Mouse (Mus musculus) neutrophil, adult 5-6 weeks (primary cell): ENCODE measurements around the gene Gpr1. TPM values are rescaled to one million over a fixed set of nuclear protein-coding genes. Genes with fewer than 3 reads are reported as not detected.

ENCODE experiments used
- ATAC-seq: fragments of 151-379, 151-347 bp; 2 replicates; pipeline ENCODE4 v1.8.0; 2017; ENCODE audit warnings: mild to moderate bottlenecking, moderate TSS enrichment; ENCODE audit not compliant: insufficient number of reproducible peaks, poor library complexity, low FRiP score, severe bottlenecking; ENCODE audit errors: extremely low read depth
- total RNA-seq: library from RNA; stranded (forward); fragments of 200-1000 nt; gene quantifications from 2 replicates; pipeline ENCODE4 v1.2.3, GENCODE M21; 2017

Gene Gpr1
- not detected in 2 replicates for total RNA-seq

DNA sequence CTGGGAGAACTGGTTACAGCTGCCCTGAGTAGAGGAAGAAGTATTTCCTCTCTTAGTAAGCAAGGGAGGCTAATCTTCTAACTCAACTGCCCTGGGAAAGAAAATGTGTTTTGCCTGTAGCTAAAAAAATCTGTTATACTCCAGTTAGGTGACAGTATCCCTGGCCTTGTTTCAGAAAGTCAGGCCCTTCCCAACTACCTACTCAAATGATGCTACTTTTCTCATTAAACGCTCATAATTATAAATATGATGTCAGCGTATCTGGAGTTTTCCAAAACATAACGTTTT lies at the start of gene Gpr1:
Gpr1 (minus strand) TSS at position 273 of the 288 bp plus-strand sequence.
- ATAC-seq = no peak

DNA sequence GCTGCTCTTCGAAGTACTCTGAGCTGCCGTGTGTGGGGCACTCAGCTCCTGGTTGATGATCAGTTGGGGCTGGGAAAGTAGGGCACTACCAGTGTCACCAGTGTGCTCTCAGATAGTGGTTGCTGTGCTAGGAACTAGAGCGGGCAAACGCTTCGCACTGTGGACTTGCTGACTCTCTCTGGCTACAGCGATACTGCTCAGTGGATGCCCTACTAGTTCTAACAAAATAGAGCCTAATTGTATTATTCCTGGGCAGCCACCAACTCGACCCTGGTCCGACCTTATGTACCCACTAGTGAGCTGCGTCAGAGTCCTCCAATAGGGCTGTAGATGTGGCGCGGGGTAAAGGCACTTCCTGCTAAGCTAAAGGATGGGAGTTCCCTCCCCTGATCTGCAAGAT lies 49.3 kb upstream of the Gpr1 start:
- ATAC-seq = no peak

DNA sequence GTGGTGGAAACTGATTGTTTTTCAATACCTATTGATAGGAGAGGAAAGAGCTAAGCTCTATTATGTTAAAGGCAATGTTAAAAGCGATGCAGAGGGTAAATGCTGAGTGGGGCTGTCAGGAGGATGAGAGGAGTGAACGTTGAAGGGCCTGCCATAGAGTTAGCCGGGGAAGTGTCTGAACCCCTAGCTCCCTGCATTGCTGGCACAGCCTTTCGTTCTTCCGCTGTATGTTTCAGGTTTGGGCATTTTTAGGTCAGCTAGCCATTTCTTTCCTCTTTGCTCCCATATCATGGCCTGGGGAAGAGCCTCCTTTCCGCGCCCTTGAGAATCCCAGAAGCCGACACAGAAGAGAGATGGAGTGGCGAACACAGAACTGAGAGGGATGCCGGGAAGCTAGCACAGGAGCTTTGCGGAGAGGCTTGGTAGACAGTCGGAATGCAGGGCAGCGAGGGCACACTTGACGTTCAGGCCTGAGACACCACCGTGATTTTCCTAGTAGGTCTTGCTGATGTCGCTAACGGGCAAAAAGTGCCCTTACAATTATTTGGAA lies 46.8 kb upstream of the Gpr1 start:
- no peak for ATAC-seq

DNA sequence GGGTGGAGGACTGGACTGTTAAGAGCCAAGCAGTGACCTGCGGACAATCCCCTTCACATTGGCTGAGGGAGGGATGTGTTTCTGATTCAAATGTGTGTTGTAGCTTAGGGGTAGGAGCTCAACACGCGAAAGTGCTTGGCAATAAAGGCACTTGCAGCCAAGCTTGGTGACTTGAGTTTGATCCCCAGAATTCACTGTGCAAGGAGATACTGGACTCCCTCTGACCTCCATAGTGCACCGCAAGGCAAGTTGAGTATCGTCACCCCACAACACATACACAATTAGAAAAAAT lies 46.3 kb upstream of the Gpr1 start:
- no peak for ATAC-seq

DNA sequence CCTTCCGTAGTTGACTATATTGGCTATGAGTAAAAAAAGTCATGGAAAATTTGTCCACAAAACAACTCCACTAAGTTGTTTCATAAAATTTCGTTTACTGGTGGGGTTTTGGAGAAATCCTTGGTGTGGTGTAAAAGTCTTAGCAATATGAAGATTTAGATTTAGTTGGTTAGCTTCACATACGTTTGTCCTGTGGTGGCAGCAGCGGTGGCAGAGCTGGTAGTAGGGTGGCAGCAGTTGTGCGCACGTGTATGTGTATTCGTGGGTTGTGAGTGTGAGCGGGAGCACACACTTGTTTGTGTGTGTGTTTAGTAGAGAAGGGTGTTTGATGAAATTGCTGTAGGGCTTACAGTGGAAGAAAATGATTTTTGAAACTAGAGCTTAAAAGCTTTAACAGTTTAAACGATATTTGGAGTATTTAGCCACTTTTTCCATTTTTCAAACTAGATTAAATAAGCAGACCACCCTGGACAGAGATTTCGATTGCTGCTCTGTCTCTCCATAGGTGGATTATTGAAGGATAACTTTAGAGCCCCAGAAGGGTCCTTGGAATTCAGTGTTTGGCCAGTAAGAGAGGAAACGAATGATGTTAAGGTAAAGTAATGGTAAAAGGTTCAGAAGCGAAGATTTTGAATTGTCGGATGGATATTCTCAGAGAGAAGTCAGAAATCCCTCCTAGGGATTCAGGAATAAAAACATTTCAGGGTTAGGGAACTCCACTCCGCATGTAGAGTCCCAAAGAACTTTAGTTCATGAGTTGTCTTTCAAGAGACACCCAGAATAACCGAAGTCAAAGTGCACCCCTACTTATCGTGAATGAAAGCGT lies 45.8 kb upstream of the Gpr1 start:
- no peak for ATAC-seq

DNA sequence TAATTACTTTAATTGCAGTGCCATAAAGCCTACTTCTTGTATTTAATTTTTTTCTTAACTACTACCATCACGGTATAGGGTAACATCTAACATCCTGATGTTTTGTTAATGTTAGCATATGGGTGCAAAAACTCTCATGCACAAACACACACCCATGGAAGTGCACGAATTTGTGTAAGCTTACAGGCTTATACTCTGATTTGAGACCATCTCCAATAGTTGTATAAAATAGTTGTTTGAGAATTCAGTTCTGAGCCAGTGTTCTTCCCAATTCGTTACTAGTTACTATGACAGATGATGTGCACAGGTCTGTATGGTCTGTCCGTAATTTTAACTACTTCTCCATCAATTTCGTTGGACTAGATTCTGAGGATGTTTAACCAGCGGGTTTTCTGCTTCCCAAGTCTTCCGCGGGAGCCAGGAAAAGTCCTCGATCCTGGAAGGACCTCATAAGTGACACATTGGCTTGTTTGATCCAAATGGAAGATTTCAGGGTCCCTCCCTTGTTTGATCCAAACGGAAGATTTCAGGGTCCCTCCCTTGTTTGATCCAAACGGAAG lies 45.0 kb upstream of the Gpr1 start:
- no peak for ATAC-seq

DNA sequence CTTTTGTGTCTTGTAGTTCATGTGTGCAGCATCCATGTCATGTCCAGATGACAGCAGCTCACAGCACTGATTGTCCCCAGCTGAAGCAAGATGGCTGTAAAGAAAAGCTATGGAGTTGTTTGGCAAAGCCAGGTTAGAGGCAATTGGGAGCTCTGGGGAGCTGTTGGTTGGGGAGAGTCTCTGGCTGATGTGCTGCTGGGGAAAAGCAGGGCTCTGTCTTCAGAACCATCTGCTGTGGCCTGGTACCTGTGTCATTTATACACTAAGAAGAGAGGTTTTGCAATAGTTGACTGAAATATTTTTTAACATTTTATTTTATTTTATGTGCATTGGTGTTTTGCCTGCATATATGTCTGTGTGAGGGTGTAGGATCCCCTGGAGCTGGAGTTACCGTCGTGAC lies 44.2 kb upstream of the Gpr1 start:
- no peak for ATAC-seq

DNA sequence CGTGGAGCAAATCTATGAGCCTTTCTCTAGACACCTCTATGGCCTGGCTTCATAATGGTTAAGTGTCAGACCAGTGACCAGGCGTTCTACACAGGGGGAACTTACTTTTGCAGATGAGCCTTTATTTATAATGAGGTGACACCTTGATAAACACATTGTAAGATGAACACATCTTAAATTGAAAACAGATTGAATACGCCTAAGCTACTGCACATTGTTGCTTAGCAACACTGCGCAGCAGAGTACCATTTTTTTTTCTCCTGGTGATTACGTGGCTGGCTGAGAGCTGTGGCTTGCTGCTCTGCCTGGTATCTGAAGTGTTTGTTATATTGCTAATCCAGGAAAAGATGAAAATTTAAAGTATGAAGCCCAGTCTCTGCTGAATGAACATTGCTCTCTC lies 41.7 kb upstream of the Gpr1 start:
- no peak for ATAC-seq

DNA sequence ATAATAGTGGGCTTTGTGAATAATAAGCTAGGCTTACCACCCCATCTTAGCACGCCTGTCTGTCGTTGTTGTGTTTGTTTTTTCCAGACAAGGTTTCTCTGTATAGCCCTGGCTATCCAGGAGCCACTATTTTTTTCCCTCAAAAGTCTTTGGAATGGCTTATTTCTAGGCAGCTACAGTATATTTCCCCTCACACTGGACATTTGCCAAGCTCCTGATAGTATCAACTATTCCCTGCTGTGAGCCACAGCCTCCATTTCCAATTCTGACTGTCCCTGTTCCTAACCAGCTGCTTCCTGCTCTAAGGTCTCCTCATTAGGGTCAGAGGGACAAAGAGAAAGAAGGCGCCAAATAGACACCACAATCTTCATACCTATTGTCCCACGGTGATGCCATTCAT lies 40.8 kb upstream of the Gpr1 start:
- no peak for ATAC-seq

DNA sequence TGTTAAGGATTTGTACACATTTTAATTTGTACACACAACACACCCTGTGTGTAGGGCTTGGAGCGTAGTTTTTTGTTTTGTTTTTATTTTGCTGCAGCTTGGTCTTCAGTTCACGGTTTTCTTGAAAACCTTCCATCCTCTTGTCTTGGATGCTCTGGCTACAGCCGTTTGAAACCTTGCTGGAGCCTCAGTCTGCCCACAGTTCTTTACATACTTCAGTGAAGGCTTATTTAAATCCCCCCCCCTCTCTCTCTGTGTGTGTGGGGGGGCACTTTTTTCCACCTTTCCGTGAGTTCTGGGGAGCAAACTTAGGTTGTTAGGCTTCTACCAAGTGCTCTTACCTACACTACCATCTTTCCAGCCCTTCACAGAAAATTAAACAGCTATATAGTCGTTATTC lies 38.9 kb upstream of the Gpr1 start:
- no peak for ATAC-seq

DNA sequence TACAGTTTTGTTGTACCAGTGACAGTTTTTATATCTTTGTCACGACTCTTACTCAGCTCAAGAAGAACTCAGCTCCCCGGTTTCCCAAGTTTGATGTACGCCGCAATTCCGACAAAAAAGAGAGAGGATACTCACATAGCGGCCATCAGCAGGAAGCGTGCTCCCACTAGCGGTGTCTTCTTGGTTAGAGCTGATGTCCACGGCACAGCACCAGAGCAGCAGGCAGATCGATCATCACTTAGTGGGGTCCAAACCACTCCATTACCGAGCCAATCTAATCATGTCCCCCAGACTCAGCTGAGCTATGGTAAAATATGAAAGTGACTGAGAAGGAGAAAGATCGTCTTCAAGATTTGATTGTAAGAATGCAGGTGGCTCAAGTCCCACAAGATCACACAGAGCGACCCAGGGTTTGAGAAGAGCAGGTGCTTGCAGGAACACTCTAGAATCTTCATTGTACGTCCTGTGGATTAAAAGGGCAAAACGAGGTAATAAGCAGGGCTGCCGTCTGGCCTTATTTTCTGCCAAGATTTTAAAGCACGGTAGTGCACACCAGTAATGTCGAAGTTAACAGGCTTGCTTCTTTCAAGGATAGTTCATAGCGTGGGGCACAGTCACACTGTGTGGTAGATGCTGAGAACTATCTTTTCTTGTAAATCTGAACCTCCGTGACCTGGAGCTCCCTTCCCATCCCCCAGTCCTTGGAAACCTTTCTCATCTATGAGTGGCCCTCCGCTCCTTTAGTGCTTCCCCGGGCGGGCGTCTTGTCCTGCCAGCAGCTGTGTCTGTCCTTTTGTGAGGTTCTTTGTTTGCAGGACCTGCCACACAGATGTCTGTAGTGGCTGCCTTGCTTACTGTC lies 38.2 kb upstream of the Gpr1 start:
- no peak for ATAC-seq

DNA sequence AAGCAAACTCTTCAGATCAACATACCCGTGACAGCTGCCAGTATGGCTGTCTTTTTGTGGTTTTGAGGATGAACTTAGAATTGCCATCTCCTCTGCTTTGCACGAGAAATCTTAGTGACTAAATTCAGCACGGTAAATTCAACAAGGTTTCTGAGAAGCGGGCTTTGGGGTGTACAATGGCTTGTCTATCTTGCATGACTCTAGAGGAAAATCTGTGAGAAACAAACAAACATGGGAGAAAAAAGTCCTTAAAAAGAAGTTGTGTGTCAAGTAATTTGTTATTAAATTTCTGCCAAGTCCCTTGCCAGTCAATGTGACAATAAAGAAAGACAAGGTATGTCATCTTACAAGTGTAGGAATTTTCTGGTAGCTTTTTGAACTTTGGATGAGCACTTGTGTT lies 34.9 kb upstream of the Gpr1 start:
- ATAC-seq = no peak

DNA sequence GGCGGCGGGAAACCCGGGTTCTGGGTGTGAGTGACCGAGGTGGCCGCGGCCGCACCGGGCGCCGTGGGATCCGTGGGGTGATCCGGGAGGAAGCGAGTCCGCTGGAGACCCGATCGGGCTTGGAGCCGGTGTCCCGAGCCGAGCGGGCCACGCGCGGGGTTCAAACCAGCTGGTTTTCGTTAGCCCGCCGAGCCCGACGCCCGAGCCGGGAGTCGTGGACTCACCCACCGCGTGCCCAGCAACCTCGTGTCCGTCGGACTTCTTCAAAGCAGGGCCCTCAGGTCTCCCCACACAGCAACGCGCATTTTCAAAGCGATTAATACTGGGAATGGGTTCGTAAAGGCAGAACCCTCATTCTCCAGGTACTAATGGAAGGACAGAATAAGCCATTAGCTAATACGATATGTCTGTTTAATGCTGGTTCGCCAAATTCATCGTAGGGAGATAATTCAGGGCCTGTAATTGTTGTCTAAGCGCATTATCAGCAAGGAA lies 34.1 kb upstream of the Gpr1 start:
- ATAC-seq = no peak

DNA sequence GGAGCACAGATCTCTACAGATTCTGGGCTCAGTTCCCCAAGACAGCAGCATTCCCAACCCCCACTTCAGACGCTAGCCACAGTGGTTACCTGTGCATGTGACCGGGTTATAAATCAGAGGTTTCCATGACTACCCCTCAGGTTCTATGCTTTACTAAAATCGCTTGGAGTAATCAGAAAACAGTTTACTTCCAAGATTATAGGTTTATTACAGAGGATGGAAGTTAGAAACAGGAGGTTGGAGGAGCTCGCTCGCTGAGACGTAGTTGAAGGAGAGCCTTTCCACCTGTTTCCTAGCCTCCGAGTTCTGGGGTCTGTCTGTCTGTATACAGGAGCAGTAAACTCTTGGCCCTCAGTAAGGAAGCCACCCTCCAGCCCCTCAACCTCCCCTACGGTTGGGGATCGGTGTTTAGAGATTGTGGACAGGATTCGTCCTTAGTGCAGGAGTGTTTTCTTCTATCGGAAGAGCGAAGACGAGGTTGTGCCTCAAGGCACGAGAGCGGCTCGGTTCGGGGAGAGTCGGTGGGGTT lies 33.6 kb upstream of the Gpr1 start:
- no peak for ATAC-seq

DNA sequence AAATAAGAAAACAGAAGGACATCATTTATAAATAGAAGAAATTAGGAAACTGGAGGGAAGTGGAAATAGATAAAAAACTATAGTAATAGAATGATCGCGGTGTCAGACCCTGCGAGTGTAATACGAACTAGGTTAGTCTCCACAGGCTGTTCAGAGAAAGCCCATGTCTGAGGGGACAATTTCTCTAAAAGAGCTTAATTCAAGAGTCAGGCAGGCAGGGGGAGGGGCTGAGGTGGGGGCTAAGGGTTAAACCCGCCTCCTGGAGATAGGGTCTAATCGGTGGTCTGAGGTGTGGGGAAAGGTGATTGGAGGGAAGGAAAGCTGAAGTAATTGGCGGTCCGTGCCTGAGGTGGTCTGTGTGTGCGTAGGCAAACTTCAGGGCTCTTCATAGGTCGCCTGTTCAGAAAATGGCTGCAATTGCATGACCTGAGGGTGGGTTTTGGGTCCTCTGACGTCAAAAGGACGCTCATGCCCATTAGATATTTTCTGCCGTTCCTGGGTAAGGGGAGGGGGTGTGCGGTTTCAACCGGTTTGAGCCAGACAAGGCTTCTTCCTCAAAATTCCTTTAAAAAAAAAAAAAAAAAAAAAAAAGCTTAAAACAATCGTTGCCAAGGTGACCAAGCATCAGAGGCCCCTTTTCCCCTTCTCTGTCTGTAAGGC lies 32.6 kb upstream of the Gpr1 start:
- ATAC-seq = no peak

DNA sequence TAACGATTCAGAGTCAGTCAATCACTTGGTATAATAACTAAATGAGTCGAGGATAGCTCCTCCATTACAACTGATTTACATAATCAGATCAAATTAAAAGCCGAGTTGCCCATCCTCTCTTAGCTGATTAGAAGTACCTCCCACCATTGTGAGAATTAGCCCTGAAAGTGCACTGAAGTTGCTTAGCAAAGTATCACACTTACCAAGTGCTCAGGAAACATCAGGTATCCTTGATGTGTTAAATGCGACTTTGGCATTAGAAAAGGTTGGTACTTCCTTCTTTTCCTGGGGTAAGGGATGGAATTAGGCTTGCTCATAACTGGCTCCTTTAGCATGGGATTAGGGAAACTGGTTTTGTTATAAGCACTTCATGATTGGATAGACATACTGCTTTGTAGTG lies 29.5 kb upstream of the Gpr1 start:
- ATAC-seq = no peak

DNA sequence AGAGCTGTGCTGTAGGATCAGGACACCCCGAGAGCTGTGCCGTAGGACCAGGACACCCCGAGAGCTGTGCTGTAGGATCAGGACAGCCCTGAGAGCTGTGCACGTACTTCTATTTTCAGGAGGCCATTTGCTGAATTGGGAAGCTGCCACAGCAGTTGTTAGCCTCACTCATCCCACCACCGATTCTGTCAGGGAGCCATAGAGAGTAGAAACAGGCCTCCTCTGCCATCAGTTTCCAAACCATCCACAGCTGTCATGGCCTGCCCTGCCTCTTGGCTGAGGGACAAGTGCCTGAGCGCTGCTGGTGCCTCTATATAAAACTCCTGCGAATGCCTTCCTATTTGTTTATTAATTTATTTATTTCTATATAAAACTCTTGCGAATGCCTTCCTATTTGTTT lies 25.4 kb upstream of the Gpr1 start:
- no peak for ATAC-seq

DNA sequence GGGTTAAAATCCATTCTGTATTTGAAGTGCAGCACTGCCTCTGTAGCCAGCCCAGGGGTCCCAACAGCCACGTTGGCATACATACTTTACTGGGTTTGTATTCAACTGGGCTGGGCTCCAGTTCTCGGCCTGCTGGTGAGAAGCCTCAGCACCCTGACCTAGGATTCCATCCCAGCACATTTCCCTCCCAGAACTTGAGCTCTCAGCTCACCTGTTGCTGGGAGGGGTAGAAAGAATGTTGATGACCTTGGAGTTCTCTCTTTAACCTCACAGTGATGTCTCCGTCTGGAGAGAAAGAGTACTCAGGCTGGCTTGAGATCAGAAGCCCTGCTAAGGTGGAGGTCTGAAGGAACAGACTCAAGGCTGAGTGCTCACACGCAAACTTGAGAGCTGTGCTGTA lies 25.0 kb upstream of the Gpr1 start:
- no peak for ATAC-seq

DNA sequence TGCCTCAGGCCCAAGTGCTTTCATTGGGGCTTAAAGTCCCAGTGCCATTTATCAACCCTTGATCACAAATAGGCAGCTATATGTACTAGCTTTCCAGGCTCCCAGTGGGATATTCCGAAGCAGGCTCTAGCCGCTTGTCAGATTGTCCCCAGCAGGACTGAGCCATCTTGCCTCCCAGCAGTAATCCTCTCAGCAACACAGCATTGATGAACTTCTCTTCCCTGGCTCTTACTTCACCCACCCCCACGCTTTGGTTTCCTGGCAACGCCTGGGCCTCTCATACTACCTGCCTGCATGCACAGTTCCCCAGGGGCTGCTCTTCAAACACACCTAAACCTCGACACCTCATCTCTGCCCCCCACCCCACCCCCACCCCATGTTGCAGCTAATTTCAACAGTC lies 23.0 kb upstream of the Gpr1 start:
- ATAC-seq = no peak
